Mouse (Mus musculus) cortical plate, adult 2 months (tissue): Measurements from ENCODE around the gene Slc25a48.
A peak's percentile ranks its signal among the peaks of the same experiment; 100 is the strongest.

Source experiments
- CTCF ChIP-seq: fragments of 200-500 bp; IDR thresholded peaks from 2 replicates; pipeline ENCODE4 v1.5.1; 2011; ENCODE audit warnings: mild to moderate bottlenecking, control low read depth, low read length; ENCODE audit not compliant: insufficient read depth; ENCODE audit errors: extremely low read depth
- POLR2A ChIP-seq: fragments of 200-500 bp; IDR thresholded peaks from 2 replicates; pipeline ENCODE4 v1.6.1; 2011; ENCODE audit warnings: mild to moderate bottlenecking, low read length, control low read depth; ENCODE audit not compliant: insufficient read depth; ENCODE audit errors: extremely low read depth

GRCm38 (mm10) chr13:56500132-56500531, 62.0 kb downstream of the Slc25a48 start:
- no peak for TF ChIP-seq POLR2A
- peak; percentile 53 for TF ChIP-seq CTCF
